Mouse (Mus musculus) erythroblast, embryonic 14.5 days (primary cell): Measurements from ENCODE around the gene Frmpd2. TPM values are rescaled to one million over a fixed set of nuclear protein-coding genes. Genes with fewer than 3 reads are reported as not detected.

Experiments used
- H3K27me3 ChIP-seq: 2 replicates; pipeline ENCODE4 v1.6.1; 2012; ENCODE audit warnings: inconsistent platforms; ENCODE audit not compliant: control insufficient read depth
- H3K36me3 ChIP-seq: 2 replicates; pipeline ENCODE4 v1.6.1; 2012; ENCODE audit warnings: mild to moderate bottlenecking, inconsistent platforms; ENCODE audit not compliant: control insufficient read depth
- H3K4me1 ChIP-seq: 2 replicates; pipeline ENCODE4 v1.6.1; 2012; ENCODE audit warnings: inconsistent platforms; ENCODE audit not compliant: control insufficient read depth
- H3K4me3 ChIP-seq: replicated peaks from 2 replicates; pipeline ENCODE3; 2012; ENCODE audit warnings: moderate library complexity, mild to moderate bottlenecking, inconsistent platforms
- H3K9me3 ChIP-seq: 2 replicates; pipeline ENCODE4 v1.6.1; 2012; ENCODE audit warnings: low read length, inconsistent platforms, mixed read lengths; ENCODE audit not compliant: control insufficient read depth
- GATA1 ChIP-seq: IDR thresholded peaks from 2 replicates; pipeline ENCODE4 v1.6.1; 2012; ENCODE audit warnings: low read length, inconsistent platforms, mixed read lengths
- TAL1 ChIP-seq: IDR thresholded peaks from 3 replicates; pipeline ENCODE4 v1.6.1; 2012; ENCODE audit warnings: low read length, inconsistent platforms, mixed read lengths
- polyA plus RNA-seq: library from polyadenylated mRNA; stranded (reverse); fragments of >175 nt; gene quantifications from 2 replicates; pipeline ENCODE4 v1.2.3, GENCODE M21; 2012

The Frmpd2 gene
- polyA plus RNA-seq, 1 experiment = not detected

DNA sequence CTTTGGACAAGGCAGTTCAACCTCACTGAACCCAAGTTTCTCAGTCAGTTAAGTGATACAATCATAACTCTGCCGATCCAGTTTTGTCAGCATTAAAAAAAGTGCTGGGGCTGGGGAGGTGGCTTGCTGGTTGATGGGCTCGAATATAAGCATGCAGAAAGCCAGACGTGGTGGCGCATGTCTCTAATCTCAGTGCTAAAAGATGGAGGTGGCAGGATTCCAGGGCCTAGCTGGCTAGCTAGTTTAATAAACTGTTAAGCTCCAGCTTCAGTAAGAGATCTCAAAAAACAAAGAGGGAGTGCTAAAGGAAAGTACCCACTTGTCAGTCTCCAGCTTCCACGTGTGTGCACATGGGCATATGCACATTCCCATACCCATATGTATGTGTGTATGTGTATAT is 25.9 kb downstream of the Frmpd2 start:
- Histone ChIP-seq H3K36me3 (no peaks in the 10 kb centered on the region), H3K27me3 (no peaks in the 10 kb centered on the region), H3K4me3 (no peak overlapping the region), H3K4me1 (no peaks in the 10 kb centered on the region), H3K9me3 (no peaks in the 10 kb centered on the region)
- TF ChIP-seq GATA1 (no peak), TAL1 (no peak)

DNA sequence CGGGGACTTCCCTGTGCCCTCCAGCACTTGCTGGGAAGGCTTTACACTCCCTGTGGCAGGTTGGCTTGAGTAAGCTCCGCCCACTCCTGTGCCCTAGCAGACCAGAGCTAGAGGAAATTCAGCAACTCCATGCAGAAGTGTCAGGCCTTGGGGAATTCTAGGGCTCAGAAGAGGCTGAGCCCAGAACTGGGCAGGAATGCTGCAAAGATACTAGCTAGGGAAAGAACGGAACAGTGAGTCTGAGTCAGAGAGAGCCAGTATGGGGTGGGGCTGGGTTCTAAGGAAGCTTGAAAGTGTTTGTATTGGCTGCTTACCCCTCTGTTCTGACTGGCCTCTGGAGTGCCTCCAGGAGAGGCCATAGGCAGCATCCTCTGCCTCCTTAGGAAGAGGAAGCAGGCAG is 27.4 kb downstream of the Frmpd2 start:
- no peaks in the 10 kb centered on the region for H3K9me3 ChIP-seq
- H3K36me3 ChIP-seq = no peaks in the 10 kb centered on the region
- H3K27me3 ChIP-seq = no peaks in the 10 kb centered on the region
- H3K4me1 ChIP-seq = no peaks in the 10 kb centered on the region
- TF ChIP-seq GATA1 (no peak), TAL1 (no peak)
- no peak overlapping the region for H3K4me3 ChIP-seq

DNA sequence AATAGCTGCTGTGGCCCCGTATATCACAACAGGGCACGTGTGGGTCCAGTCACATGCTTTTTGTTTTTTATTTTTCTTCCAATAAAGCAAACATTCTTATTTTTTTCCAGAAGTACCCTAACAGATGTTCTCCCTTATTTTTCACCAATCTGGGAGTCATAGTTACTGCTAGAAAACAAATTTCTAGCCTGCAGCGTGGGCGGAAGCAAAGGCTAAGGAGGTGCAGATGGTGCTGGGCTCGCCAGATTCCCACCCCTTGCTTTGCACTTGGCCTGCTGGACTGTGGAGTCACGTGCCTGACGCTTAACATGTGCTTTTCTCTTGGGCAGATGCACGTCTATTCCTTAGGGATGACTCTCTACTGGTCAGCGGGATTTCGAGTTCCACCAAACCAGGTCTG is 29.1 kb downstream of the Frmpd2 start:
- Histone ChIP-seq H3K36me3 (no peaks in the 10 kb centered on the region), H3K4me3 (no peak overlapping the region), H3K4me1 (no peaks in the 10 kb centered on the region), H3K9me3 (no peaks in the 10 kb centered on the region), H3K27me3 (no peaks in the 10 kb centered on the region)
- TF ChIP-seq GATA1 = no peak
- no peak for TF ChIP-seq TAL1

DNA sequence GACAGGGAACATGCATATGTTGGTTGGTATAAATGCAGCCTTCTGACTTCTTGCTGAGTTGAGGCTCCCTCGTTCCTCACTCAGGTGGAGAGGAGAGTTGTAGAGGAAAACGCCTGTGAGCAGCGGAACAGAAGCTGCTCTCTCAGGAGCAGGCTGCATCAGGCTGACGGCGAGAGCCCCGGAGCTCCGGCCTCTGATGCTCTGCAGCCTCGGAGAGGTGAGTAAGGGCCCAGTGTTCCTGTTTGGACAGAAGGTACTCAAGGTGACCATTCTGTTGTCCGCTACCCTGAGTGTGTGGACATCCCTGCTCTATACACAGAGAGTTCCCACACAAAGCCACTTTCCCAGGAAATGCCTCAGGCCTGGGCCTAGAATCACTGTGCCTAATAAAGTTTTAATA is 31.8 kb downstream of the Frmpd2 start:
- H3K27me3 ChIP-seq = no peaks in the 10 kb centered on the region
- no peak overlapping the region for H3K4me3 ChIP-seq
- no peaks in the 10 kb centered on the region for H3K9me3 ChIP-seq
- TF ChIP-seq TAL1 = no peak
- TF ChIP-seq GATA1 = no peak
- H3K4me1 ChIP-seq = no peaks in the 10 kb centered on the region
- H3K36me3 ChIP-seq = no peaks in the 10 kb centered on the region

DNA sequence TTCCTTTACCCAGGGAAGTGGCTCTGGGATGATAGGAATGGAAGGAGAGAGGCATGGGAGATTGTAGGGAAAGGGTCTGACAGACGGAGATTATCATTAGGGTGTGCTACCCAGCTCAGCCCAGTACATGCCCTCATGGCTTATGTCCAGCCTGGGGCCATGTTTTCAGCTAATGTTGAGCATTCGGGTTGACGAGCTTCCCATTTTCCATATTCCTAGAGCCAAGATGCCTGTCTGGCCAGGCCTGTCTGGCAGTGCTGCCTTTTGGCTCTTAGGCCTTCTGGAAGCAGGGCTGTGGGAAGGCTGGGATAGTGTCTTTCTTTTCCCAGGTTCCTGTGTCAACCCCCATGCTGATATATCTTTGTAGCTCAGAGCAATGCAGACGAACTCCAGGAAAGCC is 35.2 kb downstream of the Frmpd2 start:
- no peaks in the 10 kb centered on the region for H3K27me3 ChIP-seq
- no peak overlapping the region for H3K4me3 ChIP-seq
- H3K36me3 ChIP-seq = no peaks in the 10 kb centered on the region
- TF ChIP-seq GATA1 (no peak), TAL1 (no peak)
- no peaks in the 10 kb centered on the region for H3K4me1 ChIP-seq
- H3K9me3 ChIP-seq = no peaks in the 10 kb centered on the region

GRCm38 (mm10) chr14:33508660-33509059 is 37.2 kb downstream of the Frmpd2 start:
- H3K4me3 ChIP-seq = no peak overlapping the region

GRCm38 (mm10) chr14:33513877-33514276 is 42.4 kb downstream of the Frmpd2 start:
- Histone ChIP-seq H3K27me3 (no peaks in the 10 kb centered on the region), H3K36me3 (no peaks in the 10 kb centered on the region), H3K9me3 (no peaks in the 10 kb centered on the region), H3K4me1 (no peaks in the 10 kb centered on the region), H3K4me3 (no peak overlapping the region)
- no peak for TF ChIP-seq GATA1
- TF ChIP-seq TAL1 = no peak

More at GRCm38 (mm10) chr14:33508660-33509059, 37.2 kb downstream of the Frmpd2 start:
- no peaks in the 10 kb centered on the region for H3K36me3 ChIP-seq
- no peaks in the 10 kb centered on the region for H3K9me3 ChIP-seq
- TF ChIP-seq TAL1 = no peak
- TF ChIP-seq GATA1 = no peak
- H3K4me1 ChIP-seq = no peaks in the 10 kb centered on the region
- no peaks in the 10 kb centered on the region for H3K27me3 ChIP-seq

DNA sequence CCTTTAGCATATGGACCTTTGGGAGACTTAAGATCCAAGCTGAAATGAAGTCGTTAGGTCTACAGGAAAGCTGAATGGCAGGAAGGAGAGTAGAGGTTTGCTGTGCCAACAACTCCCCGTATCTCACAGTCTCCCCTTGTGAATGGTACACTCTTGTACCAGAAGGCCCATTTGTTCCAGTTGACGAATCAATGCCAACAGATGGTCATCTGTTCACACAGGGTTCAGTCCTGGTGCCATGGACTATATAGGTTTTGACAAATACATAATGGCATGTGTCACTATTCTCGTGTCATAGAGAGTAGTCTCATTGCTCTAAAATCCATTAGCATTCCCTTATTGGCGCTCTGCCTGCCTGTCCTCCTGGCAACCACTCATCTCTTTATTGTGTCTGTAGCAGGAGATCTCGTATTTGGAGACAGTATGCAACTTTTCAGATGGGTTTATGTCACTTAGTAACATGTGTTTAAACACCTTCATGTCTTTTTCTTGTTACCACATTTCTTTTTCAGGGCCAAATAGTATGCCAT is 43.3 kb downstream of the Frmpd2 start:
- Histone ChIP-seq H3K36me3 (no peaks in the 10 kb centered on the region), H3K9me3 (no peaks in the 10 kb centered on the region), H3K27me3 (no peaks in the 10 kb centered on the region), H3K4me3 (no peak overlapping the region), H3K4me1 (no peaks in the 10 kb centered on the region)
- TF ChIP-seq GATA1 (no peak), TAL1 (no peak)

DNA sequence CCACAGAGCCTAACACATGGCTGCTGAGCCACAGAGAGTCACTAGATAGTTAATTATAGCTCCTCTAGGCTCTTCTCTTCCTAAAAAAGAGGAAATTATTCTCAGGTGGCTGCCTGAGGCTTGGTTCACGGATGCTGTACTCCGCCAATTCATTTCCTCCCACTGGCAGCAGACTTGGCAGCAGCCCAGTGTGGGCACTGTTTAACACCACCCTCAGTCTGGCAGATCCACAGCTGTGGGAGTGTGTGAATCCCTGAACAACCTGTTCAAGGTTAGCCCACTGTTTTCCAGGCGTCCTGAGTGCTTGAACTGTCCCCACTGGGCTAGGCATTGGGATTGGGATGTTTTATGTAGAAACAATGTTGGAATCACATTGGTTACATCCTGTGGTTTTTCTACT is 50.0 kb downstream of the Frmpd2 start:
- H3K4me3 ChIP-seq = no peak overlapping the region
- H3K36me3 ChIP-seq = no peaks in the 10 kb centered on the region
- no peaks in the 10 kb centered on the region for H3K27me3 ChIP-seq
- TF ChIP-seq GATA1 = no peak
- TF ChIP-seq TAL1 = no peak
- no peaks in the 10 kb centered on the region for H3K4me1 ChIP-seq
- H3K9me3 ChIP-seq = no peaks in the 10 kb centered on the region
